Mouse (Mus musculus): ENCODE data around the gene Azin2. TPM values are rescaled to one million over a fixed set of nuclear protein-coding genes. Genes with fewer than 3 reads are reported as not detected.
A peak's percentile ranks its signal among the peaks of the same experiment; 100 is the strongest.

The Azin2 gene
- polyA plus RNA-seq, 1 experiment from 2014 or later = 16.9 TPM

DNA sequence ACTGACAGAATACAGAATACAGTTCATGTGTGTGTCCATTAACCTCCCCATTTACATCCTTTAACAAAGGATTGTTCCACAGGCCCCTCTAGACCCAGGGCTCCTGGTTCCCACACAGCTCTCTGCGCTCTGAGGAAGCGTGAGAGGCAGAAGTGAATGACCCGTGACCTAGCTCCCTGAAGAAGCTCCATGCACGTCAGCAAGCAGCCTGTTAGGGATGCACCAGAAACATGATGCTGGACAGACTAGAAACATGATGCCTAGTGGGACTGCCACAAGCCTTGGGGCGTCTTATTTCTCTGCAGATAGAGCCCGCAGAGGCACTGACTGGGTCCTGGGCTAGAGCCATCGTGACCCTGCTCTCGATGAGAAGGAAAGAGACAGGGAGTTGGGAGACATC, 55.5 kb downstream of the Azin2 start:
- H3K4me1 ChIP-seq = peaks cover 27% of the 10 kb centered on the region
- 64% methylated on average over 8 of the region's 8 CpGs for WGBS
- no peak for ATAC-seq (ENCODE audit: low FRiP score, low read depth)
- no peak overlapping the region for H3K4me2 ChIP-seq (replicated peaks)
- H3K36me3 ChIP-seq = peaks cover 22% of the 10 kb centered on the region
- H3K9ac ChIP-seq (replicated peaks) = no peak overlapping the region
- 0 out of 2 replicates have a peak overlapping the region, but pooled peaks have one; percentile 25 for H3K27ac ChIP-seq (replicated peaks)
- peaks cover 14% of the 10 kb centered on the region for H3K27me3 ChIP-seq
- H3K4me3 ChIP-seq = no peak overlapping the region
- no peaks in the 10 kb centered on the region for H3K9me3 ChIP-seq

DNA sequence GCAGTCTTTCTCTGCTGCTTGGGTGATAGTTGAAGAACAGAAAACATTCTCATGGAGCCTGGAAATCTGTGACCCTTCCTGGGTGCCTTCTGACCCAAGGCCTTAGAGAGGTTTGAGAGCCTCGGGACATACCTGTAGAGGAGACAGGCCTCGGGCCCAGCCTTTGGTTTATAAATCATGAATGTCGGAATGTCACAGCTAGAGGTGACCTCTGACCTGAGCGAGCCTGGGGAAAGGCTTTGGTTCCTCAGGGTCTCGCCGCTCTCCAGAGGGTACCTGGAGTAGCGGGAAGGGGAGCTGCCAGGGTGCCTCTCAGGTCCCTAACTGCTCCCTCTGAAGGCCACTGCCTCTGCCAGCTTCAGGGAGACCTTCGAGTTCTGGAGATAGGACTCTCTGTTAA, 57.0 kb downstream of the Azin2 start:
- Histone ChIP-seq H3K4me2 (replicated peaks) (no peak overlapping the region), H3K4me3 (no peak overlapping the region), H3K36me3 (peaks cover 15% of the 10 kb centered on the region), H3K9ac (replicated peaks) (no peak overlapping the region), H3K27me3 (peaks cover 14% of the 10 kb centered on the region), H3K4me1 (peaks cover 30% of the 10 kb centered on the region), H3K27ac (replicated peaks) (no peak overlapping the region), H3K9me3 (no peaks in the 10 kb centered on the region)
- ATAC-seq (ENCODE audit: low FRiP score, low read depth) = no peak
- WGBS = 26% methylated on average over 8 of the region's 8 CpGs

DNA sequence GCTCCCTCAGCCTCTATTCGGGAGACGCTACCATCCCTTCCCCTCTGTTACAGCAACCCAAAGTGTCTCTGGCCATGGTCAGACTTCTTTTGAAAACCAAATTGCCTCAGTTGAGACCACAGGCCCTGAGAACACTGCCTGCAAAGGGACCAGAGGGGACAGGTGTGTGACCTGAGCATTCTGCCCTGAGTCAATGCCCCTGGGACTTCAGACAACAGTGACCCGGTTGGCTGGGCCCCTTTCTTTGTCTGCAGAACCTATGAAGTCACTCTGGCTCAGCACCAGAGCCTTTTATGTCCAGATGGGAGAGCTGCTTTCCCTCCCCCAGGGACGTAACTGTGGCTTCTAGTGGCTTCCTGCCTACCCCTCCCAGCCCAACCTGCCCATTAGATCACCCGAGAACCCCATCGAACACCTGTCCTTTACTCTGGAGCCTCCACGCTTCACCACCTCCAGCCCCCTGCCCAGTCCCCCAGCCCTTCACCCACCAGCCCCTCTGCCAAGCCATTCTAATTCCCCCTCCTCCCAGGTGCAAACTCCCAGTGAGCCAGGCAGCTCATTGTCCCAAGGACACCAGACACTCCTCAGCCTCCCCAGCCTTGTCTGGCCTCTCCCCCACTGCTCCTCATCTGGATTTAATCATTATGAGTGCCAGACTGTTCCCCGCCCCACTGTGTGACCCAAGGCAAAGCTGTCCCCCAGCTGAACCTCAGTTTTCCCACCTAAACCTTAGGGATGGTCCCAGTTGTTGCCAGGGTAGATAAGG, 58.0 kb downstream of the Azin2 start:
- H3K27ac ChIP-seq (replicated peaks) = no peak overlapping the region
- no peaks in the 10 kb centered on the region for H3K9me3 ChIP-seq
- peaks cover 41% of the 10 kb centered on the region for H3K4me1 ChIP-seq
- H3K36me3 ChIP-seq = peaks cover 10% of the 10 kb centered on the region
- H3K27me3 ChIP-seq = peaks cover 14% of the 10 kb centered on the region
- H3K9ac ChIP-seq (replicated peaks) = 0 out of 2 replicates have a peak overlapping the region, but pooled peaks have one; percentile 25
- H3K4me3 ChIP-seq = no peak overlapping the region
- no peak overlapping the region for H3K4me2 ChIP-seq (replicated peaks)
- no peak for ATAC-seq (ENCODE audit: low FRiP score, low read depth)
- 48% methylated on average over 8 of the region's 8 CpGs for WGBS

DNA sequence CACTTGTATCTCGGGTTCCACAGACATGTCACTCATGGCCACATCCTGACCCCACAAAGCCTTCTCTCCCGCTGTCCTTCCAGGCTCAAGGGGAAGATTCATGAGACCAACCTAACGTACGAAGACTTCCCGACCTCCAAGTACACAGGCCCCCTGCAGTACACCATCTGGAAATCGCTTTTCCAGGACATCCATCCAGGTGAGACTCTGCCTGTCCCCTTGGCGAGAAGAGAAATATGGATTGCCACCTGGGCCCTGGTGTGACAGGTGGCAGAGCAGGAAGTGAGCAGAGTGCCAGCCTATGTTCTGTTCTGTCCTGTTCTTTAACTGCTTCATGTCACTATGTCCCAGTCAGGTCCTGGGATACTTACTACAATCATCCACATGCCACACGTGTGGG, 59.9 kb downstream of the Azin2 start:
- H3K27ac ChIP-seq (replicated peaks) = no peak overlapping the region

DNA sequence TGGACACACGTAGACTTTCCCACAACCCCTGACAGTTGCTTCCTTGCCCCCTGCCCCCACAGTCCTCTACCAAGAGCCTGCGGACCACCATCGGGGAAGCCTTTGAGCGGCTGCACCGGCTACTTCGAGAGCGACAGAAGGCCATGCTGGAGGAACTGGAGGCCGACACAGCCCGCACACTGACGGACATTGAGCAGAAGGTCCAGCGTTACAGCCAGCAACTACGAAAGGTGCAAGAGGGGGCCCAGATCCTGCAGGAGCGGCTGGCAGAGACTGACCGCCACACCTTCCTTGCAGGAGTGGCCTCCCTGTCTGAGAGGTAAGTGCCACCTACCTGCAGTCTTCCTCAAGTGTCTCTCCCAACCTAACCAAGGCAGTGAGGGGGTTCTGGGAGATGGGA, 61.8 kb downstream of the Azin2 start:
- Histone ChIP-seq H3K27me3 (peaks cover 3% of the 10 kb centered on the region; the same call in 1 of the 2 replicates), H3K4me1 (peaks cover 44% of the 10 kb centered on the region), H3K4me2 (replicated peaks) (no peak overlapping the region), H3K9me3 (no peaks in the 10 kb centered on the region), H3K27ac (replicated peaks) (no peak overlapping the region), H3K9ac (replicated peaks) (no peak overlapping the region), H3K36me3 (peaks cover 7% of the 10 kb centered on the region), H3K4me3 (no peak overlapping the region)
- no peak for ATAC-seq (ENCODE audit: low FRiP score, low read depth)
- WGBS = 83% methylated on average over 14 of the region's 14 CpGs

More for the DNA sequence above, 59.9 kb downstream of the Azin2 start:
- H3K4me3 ChIP-seq = no peak overlapping the region
- no peaks in the 10 kb centered on the region for H3K9me3 ChIP-seq
- peaks cover 7% of the 10 kb centered on the region for H3K36me3 ChIP-seq
- H3K4me2 ChIP-seq (replicated peaks) = no peak overlapping the region
- no peak for ATAC-seq (ENCODE audit: low FRiP score, low read depth)
- peaks cover 54% of the 10 kb centered on the region for H3K4me1 ChIP-seq
- peaks cover 12% of the 10 kb centered on the region for H3K27me3 ChIP-seq
- no peak overlapping the region for H3K9ac ChIP-seq (replicated peaks)
- 87% methylated on average over 8 of the region's 8 CpGs for WGBS

DNA sequence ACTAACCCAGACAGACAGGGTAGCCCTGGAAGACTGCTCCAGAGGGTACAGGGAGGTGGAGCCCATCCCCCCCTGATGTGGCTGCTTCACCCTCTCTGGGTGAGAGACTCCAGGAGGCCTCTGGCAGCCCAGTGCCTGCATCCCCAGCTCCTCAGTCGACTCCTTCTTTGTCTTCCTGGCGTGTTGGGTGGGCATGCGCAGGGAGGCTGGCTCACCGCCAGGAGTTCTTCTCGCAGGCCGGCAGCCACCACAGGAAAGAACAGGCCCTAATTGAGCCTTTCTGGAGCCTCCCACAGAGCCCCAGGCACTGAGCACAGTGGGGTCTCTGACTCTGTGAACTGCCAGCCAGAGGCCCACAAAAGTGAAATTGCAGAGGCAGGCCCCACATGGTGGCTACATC, 62.9 kb downstream of the Azin2 start:
- Histone ChIP-seq H3K36me3 (peaks cover 7% of the 10 kb centered on the region), H3K4me3 (no peak overlapping the region), H3K27ac (replicated peaks) (peak overlapping the region; percentile 85), H3K9me3 (no peaks in the 10 kb centered on the region), H3K4me1 (peaks cover 36% of the 10 kb centered on the region), H3K4me2 (replicated peaks) (peak overlapping the region; percentile 0; the same call in 1 of the 2 replicates), H3K9ac (replicated peaks) (peak overlapping the region; percentile 37), H3K27me3 (no peaks in the 10 kb centered on the region)
- 0% methylated on average over 6 of the region's 6 CpGs for WGBS
- ATAC-seq (ENCODE audit: low FRiP score, low read depth) = peak; percentile 93

DNA sequence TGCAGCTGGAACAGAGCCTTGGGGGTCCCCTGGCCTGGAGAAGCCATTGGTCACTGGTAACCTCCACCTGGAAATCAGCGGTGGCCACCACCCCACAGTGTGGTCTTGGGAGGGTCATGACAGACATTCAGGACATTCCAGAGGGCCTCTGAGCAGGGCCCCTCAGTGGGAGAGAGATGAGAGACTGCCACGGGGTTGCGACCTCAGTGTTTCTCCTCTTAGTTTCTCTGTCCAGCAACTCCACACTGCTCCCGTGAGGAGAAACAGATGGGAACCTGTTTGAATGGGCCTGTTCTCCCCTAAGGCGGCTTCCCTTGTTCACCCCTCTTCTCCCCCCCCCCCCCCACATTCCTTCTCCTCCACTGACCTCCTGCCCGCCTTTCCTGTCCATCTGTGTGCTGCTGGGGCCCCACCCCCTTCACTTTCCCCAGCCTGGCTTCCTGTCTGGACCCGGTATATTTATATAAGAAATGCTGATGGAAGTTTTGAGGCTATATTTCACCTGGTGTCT, 64.3 kb downstream of the Azin2 start:
- Histone ChIP-seq H3K9ac (replicated peaks) (no peak overlapping the region), H3K27ac (replicated peaks) (no peak overlapping the region), H3K4me3 (no peak overlapping the region), H3K4me1 (peaks cover 30% of the 10 kb centered on the region), H3K9me3 (no peaks in the 10 kb centered on the region), H3K4me2 (replicated peaks) (no peak overlapping the region), H3K27me3 (no peaks in the 10 kb centered on the region), H3K36me3 (peaks cover 7% of the 10 kb centered on the region)
- 40% methylated on average over 6 of the region's 7 CpGs for WGBS
- ATAC-seq (ENCODE audit: low FRiP score, low read depth) = no peak

DNA sequence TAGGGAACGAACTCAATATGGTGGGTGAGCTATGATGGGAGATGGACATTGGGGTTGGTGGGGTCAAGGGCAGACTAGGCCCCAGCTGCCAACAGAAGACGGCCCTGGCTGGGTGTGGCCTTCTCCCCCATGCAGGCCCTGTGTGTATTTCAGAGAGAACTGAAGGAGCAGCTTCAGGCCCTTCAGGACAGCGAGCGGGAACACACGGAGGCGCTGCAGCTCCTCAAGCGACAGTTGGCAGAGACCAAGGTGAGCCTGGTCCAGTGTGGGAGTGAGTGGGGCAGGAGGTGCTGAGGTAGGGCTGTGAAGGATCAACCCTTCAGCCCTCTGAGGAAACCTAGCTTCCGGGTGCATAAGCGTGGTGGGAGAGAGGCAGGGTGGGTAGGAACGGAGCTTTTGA, 65.6 kb downstream of the Azin2 start:
- H3K9me3 ChIP-seq = no peaks in the 10 kb centered on the region
- no peak overlapping the region for H3K27ac ChIP-seq (replicated peaks)
- H3K36me3 ChIP-seq = no peaks in the 10 kb centered on the region
- whole genome bisulfite sequencing = 94% methylated on average over 10 of the region's 10 CpGs
- H3K27me3 ChIP-seq = no peaks in the 10 kb centered on the region
- peaks cover 38% of the 10 kb centered on the region for H3K4me1 ChIP-seq
- ATAC-seq (ENCODE audit: low FRiP score, low read depth) = no peak
- H3K4me2 ChIP-seq (replicated peaks) = no peak overlapping the region
- H3K9ac ChIP-seq (replicated peaks) = no peak overlapping the region
- no peak overlapping the region for H3K4me3 ChIP-seq

DNA sequence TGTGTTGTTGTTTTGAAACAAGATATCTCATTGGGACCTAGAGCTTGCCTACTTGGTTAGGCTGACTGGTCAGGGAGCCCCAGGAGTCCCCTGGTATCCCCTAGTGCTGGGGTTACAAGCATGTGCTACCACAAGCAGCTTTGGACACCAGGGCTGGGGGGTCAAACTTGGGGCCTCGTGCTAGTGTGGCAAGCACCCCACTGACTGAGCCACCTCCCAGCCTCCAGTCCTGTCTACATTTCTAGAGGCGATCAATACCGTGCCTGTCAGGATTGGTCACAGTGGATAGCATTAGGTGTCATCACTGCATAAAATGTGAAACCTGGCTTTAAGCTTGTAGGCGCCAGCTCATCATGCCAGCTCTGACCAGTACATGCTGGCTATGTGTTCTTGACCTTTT, 66.4 kb downstream of the Azin2 start:
- no peak for ATAC-seq (ENCODE audit: low FRiP score, low read depth)
- Histone ChIP-seq H3K36me3 (no peaks in the 10 kb centered on the region), H3K27ac (replicated peaks) (no peak overlapping the region), H3K4me2 (replicated peaks) (no peak overlapping the region), H3K9me3 (no peaks in the 10 kb centered on the region), H3K9ac (replicated peaks) (no peak overlapping the region), H3K4me1 (peaks cover 38% of the 10 kb centered on the region), H3K27me3 (no peaks in the 10 kb centered on the region), H3K4me3 (no peak overlapping the region)
- 89% methylated on average over 4 of the region's 4 CpGs for WGBS

DNA sequence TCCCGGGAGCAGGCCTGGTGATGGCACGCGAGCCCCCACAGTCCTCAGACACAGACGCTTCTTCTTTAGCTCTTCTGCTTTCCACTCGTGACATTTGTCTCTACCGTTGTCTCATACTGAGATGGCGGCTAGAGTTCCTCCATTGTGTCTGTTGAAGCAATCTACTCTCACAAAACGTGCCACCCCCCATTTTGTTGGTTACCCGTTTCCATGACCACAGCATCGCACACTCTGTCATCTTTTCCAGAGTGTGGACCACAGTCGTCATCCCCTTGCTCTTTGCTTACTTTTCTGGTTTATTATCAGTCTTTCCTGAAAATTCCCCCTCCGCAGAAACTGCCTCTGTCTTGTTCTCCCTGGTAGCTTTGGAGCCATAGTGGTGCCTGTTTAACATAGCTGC, 68.1 kb downstream of the Azin2 start:
- H3K27ac ChIP-seq (replicated peaks) = no peak overlapping the region
- no peak overlapping the region for H3K4me3 ChIP-seq
- no peak overlapping the region for H3K9ac ChIP-seq (replicated peaks)
- H3K9me3 ChIP-seq = no peaks in the 10 kb centered on the region
- WGBS = 76% methylated on average over 12 of the region's 12 CpGs
- no peak overlapping the region for H3K4me2 ChIP-seq (replicated peaks)
- no peak for ATAC-seq (ENCODE audit: low FRiP score, low read depth)
- no peaks in the 10 kb centered on the region for H3K27me3 ChIP-seq
- H3K4me1 ChIP-seq = peaks cover 23% of the 10 kb centered on the region
- no peaks in the 10 kb centered on the region; the same call in 1 of the 2 replicates for H3K36me3 ChIP-seq

DNA sequence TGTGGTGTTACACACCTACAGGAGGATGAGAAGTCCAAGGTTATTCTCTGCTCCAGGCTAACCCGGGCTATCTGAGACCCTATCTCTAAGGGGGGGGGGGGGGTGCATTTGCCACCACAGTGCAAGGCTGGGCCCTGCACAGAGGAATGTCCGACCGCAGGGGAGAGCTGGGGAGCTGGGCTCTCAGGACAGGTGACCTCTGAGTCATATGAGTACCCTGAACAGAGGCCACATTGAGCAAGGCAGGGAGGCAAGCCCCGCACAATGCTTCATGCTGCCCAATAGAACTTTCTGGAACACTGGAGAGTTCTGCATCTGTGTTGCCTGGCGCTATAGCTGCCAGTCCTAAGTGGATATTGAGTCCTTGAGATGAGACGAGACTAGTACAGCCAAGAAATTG, 70.1 kb downstream of the Azin2 start:
- no peak for ATAC-seq (ENCODE audit: low FRiP score, low read depth)
- Histone ChIP-seq H3K36me3 (no peaks in the 10 kb centered on the region; the same call in 1 of the 2 replicates), H3K27ac (replicated peaks) (no peak overlapping the region), H3K4me2 (replicated peaks) (no peak overlapping the region), H3K9ac (replicated peaks) (no peak overlapping the region), H3K27me3 (no peaks in the 10 kb centered on the region), H3K4me1 (peaks cover 18% of the 10 kb centered on the region), H3K4me3 (no peak overlapping the region), H3K9me3 (no peaks in the 10 kb centered on the region)
- 85% methylated on average over 6 of the region's 6 CpGs for WGBS

DNA sequence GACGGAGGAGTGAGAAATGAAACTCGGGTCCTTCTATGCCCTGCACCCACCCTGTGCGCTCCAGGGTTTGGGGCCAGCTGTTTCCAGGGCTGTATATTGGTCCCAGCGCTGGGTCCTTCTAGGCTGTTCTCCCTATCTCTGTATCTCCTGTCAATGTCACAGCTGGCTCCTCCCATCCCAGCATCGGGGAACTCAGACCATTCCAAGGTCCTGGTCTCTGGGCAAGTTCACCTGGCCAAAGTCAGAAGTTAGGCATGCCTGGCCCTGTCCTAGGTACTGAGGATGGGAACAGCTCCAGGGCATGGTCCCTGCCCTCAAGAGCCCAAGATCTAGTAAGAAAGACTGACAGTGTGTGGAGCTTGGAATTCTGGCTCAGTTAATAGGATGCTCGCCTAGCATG, 70.5 kb downstream of the Azin2 start:
- Histone ChIP-seq H3K9me3 (no peaks in the 10 kb centered on the region), H3K9ac (replicated peaks) (no peak overlapping the region), H3K27ac (replicated peaks) (no peak overlapping the region), H3K36me3 (no peaks in the 10 kb centered on the region; the same call in 1 of the 2 replicates), H3K4me1 (peaks cover 22% of the 10 kb centered on the region), H3K4me3 (no peak overlapping the region), H3K27me3 (0 out of 2 replicates have a peak, but pooled peaks cover 1% of the 10 kb centered on the region), H3K4me2 (replicated peaks) (no peak overlapping the region)
- no peak for ATAC-seq (ENCODE audit: low FRiP score, low read depth)
- WGBS = 79% methylated on average over 6 of the region's 6 CpGs
